Mouse (Mus musculus) left cerebral cortex, adult 11 months (tissue): ENCODE measurements around the gene Heatr4.
"Not testable (repeated sequence)": the region's sequence is repeated elsewhere in the genome, so short reads cannot be mapped to it uniquely, and the experiment has no call there.

Experiments
- DNase-seq: peaks from one replicate; pipeline ENCODE4 v3.0.0; 2022; ENCODE audit warnings: low spot score

The Heatr4 gene

DNA sequence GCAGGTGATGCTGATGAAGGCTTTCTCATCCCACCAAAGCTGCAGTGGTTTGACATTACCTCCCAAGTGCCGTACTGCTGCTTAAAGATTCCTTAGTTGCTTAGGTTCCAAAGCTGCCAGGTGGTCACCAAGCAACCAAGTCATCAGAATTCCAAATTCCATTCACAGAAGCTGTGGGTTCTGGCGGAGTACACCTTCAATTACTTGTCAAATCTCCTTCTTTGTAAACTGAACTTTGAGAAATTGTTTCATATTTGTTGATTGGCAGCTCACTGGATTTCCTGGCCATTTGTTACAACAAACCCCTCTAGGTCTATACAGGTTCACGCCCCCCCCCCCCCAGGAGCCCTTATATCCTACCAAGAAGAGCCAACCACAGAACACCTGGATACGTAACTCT, at the start of gene Heatr4:
TSS of gene Heatr4 (minus strand) at position 101 of the 400 bp plus-strand sequence.
- no peak for DNase-seq

DNA sequence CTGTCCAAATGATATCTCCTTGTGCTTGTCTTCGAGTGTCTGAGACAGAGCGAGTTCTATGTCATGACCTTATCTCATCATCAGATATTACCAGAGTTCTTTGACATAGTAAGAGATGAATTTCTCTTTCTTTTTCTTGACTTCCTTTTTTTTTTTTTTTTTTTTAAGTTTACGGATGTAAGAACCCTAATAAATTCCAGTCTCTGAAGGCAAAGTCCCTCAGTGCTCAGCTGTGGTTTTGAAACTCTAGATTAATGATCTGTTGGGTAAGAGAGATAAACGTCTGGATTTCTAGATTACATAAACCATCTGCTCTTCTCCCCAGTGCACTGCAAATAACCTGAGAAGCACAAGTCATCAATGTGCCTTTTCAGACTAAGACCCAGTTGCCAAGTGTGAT, 49.5 kb upstream of the Heatr4 start:
- DNase-seq, result no peak

- DNase-seq, result not testable (repeated sequence)
Observed at GRCm38 (mm10) chr12:84033302-84033701, 48.6 kb upstream of the Heatr4 start.

DNA sequence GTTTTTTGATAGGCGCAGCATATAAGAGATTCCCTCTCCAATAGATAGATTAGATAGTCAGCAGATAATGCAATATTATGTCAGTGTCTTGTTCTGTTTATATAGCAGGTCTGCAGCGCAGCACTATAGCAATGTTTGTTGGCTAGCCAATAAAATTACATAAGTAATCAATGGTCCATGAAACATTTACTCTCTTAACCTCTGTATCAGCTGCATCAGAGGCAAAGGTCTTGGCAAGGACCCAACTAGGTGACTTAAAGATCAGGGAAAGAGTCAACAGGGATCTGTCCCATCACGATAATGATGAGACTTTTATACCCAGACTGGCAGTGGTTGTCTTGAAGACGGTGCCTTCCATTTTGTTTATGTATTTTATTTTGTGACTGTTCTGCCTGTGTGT, 48.2 kb upstream of the Heatr4 start:
- no peak for DNase-seq

DNA sequence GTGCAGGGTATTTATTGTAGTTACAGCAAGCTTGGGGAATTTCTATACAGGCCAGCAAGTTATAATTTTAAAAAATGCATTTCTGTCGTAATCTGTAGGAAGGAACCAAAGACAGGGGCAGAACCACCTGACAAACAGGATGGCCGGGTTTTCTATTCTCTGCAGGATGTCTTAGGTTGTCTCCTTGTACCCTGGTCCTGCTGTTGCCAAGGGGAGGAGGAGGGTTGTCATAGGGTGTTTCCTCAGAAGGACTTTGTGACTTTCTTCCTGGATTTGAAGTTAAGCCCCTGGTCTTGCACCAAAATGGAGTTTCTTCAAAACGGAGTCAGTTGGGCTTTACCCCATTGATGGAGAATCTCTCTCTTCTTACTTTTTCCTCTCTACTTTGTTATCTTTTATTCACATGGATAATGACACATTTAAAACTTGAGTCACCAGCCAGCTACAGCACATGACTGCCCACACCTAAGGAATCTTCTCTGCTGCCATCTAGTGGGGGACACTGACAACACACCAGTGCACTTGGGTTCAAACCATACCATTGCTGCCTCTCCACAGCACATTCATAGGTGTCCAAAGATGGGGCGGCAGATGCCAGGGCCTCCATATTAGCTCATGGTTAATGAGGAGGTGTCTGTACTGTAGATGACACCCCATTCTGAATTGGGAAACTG, 46.1 kb upstream of the Heatr4 start:
- peak; percentile 63 for DNase-seq

- DNase-seq, result not testable (repeated sequence)
Observed at GRCm38 (mm10) chr12:84029043-84029442, 44.4 kb upstream of the Heatr4 start.

DNA sequence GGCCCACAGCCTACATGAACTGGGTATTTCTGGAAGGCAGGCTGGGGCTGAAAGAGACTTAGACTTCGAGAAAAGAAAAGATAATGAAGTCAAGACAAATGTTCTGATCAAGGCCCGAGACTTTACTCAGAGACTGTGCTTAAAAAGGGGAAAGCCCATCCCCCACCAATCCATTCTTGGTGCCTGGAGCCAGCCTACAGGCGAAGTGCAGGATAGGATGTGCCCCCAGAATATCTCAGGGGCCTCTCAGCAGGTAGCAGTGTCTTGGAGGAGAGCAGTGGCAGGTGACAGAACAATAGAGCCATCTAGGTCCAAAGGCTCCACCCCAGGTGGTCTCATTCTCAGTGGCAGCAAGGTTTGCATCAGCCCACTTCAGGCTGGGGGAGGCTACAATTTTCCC, 43.7 kb upstream of the Heatr4 start:
- not testable (repeated sequence) for DNase-seq

DNA sequence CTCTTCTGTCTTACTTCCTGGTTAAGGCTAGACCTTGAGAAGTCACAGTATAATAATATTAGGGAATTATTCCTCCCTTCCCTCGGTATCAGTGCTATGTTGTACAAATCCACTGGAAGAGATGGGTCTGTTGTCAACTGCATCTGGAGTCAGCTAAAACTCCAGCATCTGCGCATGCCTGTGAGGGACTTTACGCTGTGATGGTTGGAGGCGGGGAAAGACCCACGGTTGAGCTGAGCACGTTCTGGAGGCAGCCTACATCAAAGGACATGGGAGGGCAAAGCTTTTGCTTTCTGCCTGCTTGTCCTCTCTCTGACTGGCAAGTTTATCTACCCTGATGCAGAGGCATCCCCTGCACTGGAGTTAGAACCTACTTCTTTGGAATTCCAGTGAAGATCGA, 41.2 kb upstream of the Heatr4 start:
- no peak for DNase-seq

DNA sequence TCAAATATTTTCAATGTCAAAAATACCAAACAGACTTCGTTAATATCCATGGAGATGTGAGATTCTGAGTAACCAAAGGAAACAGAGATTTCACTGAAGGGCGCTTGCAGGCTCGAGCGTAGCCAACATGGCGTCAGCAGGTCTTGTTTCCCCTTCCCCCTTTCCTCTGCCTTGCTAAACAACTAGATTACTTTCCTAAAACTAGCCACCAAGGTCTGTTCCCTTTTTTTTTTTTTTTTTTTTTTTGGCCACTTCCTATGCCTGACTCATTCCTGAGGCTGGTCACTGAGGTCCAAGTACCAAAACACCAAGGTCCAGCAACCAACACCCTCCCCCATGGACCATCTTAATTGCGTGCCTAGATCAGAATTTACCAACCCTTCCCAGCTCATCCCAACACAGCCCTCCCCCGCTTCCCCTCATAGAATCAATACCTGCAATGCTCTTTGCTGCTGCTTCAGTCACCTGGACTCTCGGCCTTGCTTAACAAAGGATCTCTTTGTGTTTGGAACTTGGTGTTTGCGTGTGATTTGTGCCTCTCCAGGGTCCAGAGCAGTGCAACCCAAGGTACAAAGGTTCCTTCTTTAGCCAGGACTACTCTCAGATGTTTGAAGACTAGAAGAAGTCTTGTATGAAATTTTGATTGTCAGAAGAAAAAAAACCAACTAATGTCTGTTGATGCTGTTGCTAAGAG, 38.5 kb upstream of the Heatr4 start:
- DNase-seq, result no peak

DNA sequence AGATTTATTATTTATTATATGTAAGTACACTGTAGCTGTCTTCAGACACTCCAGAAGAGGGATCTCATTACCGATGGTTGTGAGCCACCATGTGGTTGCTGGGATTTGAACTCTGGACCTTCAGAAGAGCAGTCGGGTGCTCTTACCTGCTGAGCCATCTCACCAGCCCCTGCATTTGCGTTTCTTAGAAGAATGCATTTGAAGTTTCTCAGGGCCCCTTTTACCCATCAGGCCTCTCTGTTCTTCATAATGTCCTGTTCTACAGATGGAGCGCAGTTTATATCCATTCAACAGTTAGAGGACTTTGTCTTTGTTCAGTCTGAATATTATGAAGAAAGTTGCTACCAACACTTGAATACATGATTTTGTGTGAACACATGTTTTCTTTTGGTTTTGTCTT, 37.6 kb upstream of the Heatr4 start:
- not testable (repeated sequence) for DNase-seq

DNA sequence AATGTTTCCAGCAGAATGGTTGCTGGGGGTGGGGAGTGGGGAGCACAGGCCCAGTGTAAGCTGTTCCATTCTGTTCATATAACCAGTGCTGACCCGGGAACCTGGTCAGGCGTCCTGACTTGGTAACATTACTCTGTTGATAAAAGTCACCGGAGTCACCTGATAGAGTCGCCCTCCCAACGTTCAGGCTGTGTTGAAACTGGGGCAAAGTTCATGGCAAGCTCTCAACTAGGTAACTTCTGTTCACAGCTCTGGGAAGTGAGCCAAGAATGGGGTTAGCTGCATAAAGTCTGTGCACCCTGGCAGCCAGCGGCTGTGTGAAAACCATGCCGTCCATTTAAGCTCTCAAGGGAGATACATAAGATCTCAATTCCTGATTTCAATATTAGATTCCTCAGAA, 35.9 kb upstream of the Heatr4 start:
- not testable (repeated sequence) for DNase-seq

- no peak for DNase-seq
Observed at GRCm38 (mm10) chr12:84013701-84014100, 29.0 kb upstream of the Heatr4 start.

DNA sequence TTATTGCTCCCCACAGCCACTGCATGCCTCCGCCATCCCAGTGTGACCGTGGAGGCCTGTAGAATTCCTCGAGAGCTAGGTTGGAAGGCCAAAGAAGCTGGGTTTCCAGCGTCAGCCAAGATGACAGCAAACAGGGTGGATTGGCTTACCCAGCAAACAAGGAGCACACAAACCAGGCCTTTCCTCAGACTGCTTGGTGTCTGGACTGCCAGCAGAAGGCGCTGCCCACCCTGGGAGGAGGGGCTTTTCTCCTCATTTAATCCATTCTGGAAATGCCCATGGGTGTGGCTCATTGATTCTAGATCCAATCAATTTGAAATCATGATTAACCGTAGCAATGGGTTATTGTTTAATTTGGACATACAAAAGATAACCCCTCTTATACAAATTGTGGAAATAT, 28.5 kb upstream of the Heatr4 start:
- DNase-seq, result no peak

DNA sequence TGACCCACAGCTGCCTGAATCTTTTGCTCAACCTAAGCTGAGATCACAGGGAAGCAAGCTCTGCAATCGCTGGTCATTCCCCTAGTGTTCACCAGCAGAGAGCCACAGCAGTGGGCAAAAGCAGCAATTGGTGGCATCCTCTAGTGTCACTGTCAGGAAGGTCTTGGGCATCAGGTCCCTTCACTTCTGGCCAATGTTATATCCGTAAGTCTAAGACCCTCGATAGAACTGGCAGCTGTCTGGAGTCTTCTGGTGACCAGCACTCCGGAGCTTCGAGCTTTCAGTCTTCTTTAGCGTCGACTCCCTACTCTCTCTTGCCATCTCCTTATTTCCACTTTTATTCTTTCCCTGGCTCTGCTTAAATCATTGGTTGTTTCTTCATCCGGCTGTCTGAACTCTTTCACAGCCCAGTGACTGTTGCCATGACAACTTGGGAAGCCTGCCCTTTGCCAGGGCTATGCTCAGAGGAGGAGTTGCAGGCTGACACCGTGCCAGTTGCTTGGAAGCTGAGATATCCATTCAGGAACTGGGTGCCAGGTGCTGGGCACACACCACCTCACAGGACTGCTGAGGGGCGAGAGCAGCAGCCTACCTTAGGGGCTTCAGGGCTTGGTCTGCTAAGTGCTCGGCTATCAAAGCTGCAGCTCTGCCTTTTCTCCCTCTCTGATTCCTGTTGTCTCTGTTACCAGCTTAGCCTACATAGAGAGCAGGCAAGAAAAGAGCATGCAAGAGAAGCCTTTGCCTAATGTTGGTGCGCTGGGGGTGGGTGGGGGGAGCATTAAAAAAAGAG, 26.8 kb upstream of the Heatr4 start:
- DNase-seq, result peak; percentile 58

- no peak for DNase-seq
Observed at GRCm38 (mm10) chr12:84010201-84010600, 25.5 kb upstream of the Heatr4 start.

- peak; percentile 44 for DNase-seq
Observed at GRCm38 (mm10) chr12:84009171-84009965, 24.7 kb upstream of the Heatr4 start, which contains the start of gene Acot1. Acot1 (plus strand) TSS chr12:84009490.

DNA sequence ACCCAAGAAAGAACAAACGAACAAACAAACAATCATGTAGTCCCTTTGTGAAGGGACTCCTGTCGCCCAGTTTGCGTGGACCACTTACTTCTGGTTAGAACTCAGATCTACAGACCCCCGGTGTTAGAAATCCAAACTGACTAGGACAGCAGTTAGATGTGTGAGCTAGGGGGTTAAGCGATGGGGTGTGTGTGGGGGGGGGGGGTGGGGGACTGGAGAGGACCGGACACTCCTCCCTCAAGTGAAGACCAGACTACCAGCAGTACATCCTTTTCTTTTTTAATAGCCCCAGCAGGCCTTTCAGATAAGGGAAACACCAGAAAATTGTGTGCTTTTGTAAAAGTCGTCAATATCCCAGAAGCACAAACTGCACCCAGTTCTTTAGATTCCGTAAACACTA, 24.1 kb upstream of the Heatr4 start:
- no peak for DNase-seq

DNA sequence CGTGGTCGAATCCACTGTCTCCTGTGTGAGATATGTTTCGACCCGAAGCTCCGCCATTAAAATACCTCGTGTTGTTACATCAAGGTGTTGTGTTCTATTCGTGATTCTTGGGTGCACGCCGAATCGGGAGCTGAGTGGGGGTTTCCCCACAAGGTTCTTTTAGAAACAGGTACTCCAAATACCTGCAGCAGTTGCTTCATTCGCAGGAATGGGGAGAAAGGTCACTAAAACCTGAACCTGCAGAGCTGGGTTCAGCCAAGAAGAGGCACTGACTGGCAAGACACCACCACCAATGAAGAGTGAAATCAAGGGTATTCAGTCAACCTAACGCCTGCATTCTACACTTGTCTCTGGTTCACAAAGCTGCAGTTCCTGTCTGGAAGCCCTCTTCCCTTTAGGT, 23.6 kb upstream of the Heatr4 start:
- DNase-seq, result no peak

DNA sequence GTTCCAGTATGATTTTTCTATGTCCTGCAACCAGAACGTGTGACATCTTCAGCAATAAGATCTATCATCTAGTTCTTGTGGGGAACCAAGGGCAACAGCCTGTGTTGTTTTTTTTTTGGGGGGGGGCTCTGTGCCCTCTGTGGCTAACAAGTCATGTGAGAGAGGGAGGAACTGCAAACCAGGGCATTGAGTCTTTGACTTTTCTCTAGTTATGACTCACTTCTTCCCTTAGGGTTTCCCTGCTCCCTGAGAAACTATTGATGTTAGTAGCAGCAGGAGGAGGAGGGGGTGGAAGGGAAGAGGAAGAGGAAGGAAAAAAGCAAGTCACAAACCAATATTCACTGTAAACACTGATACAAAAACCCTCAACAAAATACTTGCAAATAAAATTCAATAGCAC, 19.2 kb upstream of the Heatr4 start:
- DNase-seq, result no peak

DNA sequence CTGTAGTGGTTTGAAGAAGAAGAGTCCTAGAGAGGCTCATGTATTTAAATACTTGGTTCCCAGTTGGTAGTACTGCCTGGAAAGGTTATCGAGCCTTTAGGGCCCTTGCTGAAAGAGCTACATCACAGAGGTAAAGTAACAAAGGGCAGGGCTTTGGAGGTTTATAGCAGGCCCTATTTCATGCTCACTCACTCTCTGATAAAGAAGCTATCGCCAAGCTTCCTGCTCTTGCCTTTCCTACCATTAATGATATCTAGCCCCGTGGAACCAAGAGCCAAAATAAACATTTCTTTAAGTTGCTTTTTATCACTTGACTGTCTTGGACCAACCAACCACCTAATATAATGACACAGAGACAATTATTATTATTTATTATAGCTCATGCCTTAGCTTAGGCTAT, 15.8 kb upstream of the Heatr4 start:
- no peak for DNase-seq

- DNase-seq, result not testable (repeated sequence)
Observed at GRCm38 (mm10) chr12:83999237-83999636, 14.6 kb upstream of the Heatr4 start.
